Mouse (Mus musculus): ENCODE measurements around the gene Ndufaf1. TPM values are rescaled to one million over a fixed set of nuclear protein-coding genes. Genes with fewer than 3 reads are reported as not detected.
A peak's percentile ranks its signal among the peaks of the same experiment; 100 is the strongest.
"Not testable (repeated sequence)": the region's sequence is repeated elsewhere in the genome, so short reads cannot be mapped to it uniquely, and the experiment has no call there.

The Ndufaf1 gene
- polyA plus RNA-seq, 1 experiment from 2014 or later = 54.5 TPM

GRCm38 (mm10) chr2:119692003-119692701 is 29.5 kb upstream of the Ndufaf1 start:
- ATAC-seq (replicated peaks; ENCODE audit: insufficient number of reproducible peaks, low FRiP score, low TSS enrichment) = no peak
- Histone ChIP-seq H3K9ac (ENCODE audit: low read depth, low read length) (no peak overlapping the region), H3K9me3 (replicated peaks; ENCODE audit: control insufficient read depth, low read length) (no peaks in the 10 kb centered on the region), H3K36me3 (ENCODE audit: control insufficient read depth, insufficient read depth, low read length) (no peaks in the 10 kb centered on the region), H3K4me3 (ENCODE audit: low read depth, low read length) (no peak overlapping the region), H3K4me2 (no peak overlapping the region), H3K27me3 (ENCODE audit: control insufficient read depth, insufficient read depth, low read length) (no peaks in the 10 kb centered on the region), H3K4me1 (ENCODE audit: control insufficient read depth, insufficient read depth, low read length) (0 out of 2 replicates have a peak, but pooled peaks cover 5% of the 10 kb centered on the region), H3K27ac (ENCODE audit: low read depth, low read length) (no peak overlapping the region)
- 78% methylated on average over 9 of the region's 9 CpGs for WGBS (ENCODE audit: insufficient replicate concordance)

DNA sequence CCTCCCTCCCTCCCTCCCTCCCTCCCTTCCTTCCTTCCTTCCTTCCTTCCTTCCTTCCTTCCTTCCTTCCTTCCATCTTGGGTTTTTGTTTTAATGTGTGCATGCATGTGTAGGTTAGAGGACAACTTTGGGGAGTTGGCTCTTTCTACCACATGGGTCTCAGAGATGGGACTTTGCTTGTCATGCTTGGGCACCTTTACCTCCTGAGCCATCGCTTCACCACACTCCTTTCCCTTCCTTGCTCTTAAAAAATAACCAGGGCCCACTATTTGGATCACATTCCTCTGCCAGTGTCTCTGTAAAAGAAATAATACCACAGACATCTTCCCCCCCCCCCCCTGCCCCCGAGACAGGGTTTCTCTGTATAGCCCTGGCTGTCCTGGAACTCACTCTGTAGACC is 21.1 kb upstream of the Ndufaf1 start:
- Histone ChIP-seq H3K27ac (ENCODE audit: low read depth, low read length) (no peak overlapping the region), H3K4me1 (ENCODE audit: control insufficient read depth, insufficient read depth, low read length) (peaks cover 7% of the 10 kb centered on the region; the same call in 1 of the 2 replicates), H3K9me3 (replicated peaks; ENCODE audit: control insufficient read depth, low read length) (no peaks in the 10 kb centered on the region), H3K27me3 (ENCODE audit: control insufficient read depth, insufficient read depth, low read length) (no peaks in the 10 kb centered on the region), H3K4me2 (no peak overlapping the region), H3K4me3 (ENCODE audit: low read depth, low read length) (no peak overlapping the region), H3K9ac (ENCODE audit: low read depth, low read length) (no peak overlapping the region), H3K36me3 (ENCODE audit: control insufficient read depth, insufficient read depth, low read length) (peaks cover 2% of the 10 kb centered on the region; the same call in 1 of the 2 replicates)
- WGBS (ENCODE audit: insufficient replicate concordance) = 78% methylated on average over 2 of the region's 2 CpGs
- ATAC-seq (replicated peaks; ENCODE audit: insufficient number of reproducible peaks, low FRiP score, low TSS enrichment) = no peak

- 7% methylated on average over 5 of the region's 5 CpGs for WGBS (ENCODE audit: insufficient replicate concordance)
- H3K4me2 ChIP-seq = peak overlapping the region; percentile 72
- H3K9ac ChIP-seq (ENCODE audit: low read depth, low read length) = peak overlapping the region; percentile 95
- no peaks in the 10 kb centered on the region for H3K36me3 ChIP-seq (ENCODE audit: control insufficient read depth, insufficient read depth, low read length)
- no peak for ATAC-seq (replicated peaks; ENCODE audit: insufficient number of reproducible peaks, low FRiP score, low TSS enrichment)
- H3K27ac ChIP-seq (ENCODE audit: low read depth, low read length) = no peak overlapping the region
- H3K27me3 ChIP-seq (ENCODE audit: control insufficient read depth, insufficient read depth, low read length) = no peaks in the 10 kb centered on the region
- peak overlapping the region; percentile 98 for H3K4me3 ChIP-seq (ENCODE audit: low read depth, low read length)
- no peaks in the 10 kb centered on the region for H3K9me3 ChIP-seq (replicated peaks; ENCODE audit: control insufficient read depth, low read length)
- H3K4me1 ChIP-seq (ENCODE audit: control insufficient read depth, insufficient read depth, low read length) = peaks cover 6% of the 10 kb centered on the region; the same call in 1 of the 2 replicates
These were observed 13.2 kb upstream of the Ndufaf1 start for GRCm38 (mm10) chr2:119675831-119676230.

- H3K4me2 ChIP-seq = peak overlapping the region; percentile 72
- peak overlapping the region; percentile 98 for H3K4me3 ChIP-seq (ENCODE audit: low read depth, low read length)
- peak; percentile 82 for ATAC-seq (replicated peaks; ENCODE audit: insufficient number of reproducible peaks, low FRiP score, low TSS enrichment)
- no peaks in the 10 kb centered on the region for H3K36me3 ChIP-seq (ENCODE audit: control insufficient read depth, insufficient read depth, low read length)
- H3K9me3 ChIP-seq (replicated peaks; ENCODE audit: control insufficient read depth, low read length) = no peaks in the 10 kb centered on the region
- under 1% methylated on average over 39 of the region's 39 CpGs for WGBS (ENCODE audit: insufficient replicate concordance)
- peaks cover 6% of the 10 kb centered on the region; the same call in 1 of the 2 replicates for H3K4me1 ChIP-seq (ENCODE audit: control insufficient read depth, insufficient read depth, low read length)
- peak overlapping the region; percentile 87 for H3K27ac ChIP-seq (ENCODE audit: low read depth, low read length)
- peak overlapping the region; percentile 95 for H3K9ac ChIP-seq (ENCODE audit: low read depth, low read length)
- no peaks in the 10 kb centered on the region for H3K27me3 ChIP-seq (ENCODE audit: control insufficient read depth, insufficient read depth, low read length)
These were observed 12.7 kb upstream of the Ndufaf1 start for GRCm38 (mm10) chr2:119675215-119675784.

DNA sequence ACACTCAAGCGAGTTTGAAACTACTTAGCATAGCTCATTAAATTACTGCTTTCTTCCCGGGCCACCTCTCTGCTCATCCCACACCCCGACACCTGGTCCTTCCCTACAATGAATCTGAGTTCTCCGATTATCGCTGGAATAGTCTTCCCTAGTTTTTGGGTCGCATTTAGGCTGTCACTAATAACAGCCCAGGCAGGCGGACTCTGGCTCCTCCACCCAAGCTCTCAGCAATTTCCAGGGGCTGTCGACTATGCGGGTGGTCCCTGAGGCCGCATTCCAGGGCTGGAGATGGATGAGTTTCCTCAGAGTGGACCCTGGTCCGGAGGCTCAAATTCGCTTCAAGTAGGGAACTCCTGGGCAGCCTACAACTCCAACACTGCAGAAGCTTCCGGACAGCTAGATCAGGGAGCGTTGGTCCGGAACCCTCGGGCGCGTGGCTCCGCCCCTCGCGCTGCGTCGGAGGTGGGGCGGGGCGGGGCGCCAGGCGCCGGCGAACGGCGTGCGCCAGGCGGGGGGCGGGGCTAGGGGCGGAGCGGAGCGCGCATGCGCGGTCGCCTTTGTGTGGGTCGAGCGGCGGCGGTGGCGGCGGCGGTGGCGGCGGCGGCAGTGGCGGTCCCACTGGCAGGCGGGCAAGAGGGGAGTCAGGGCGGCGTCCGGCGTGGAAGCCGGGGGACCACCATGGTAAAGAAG is 12.0 kb upstream of the Ndufaf1 start, which contains the start of gene Rtf1:
TSS of gene Rtf1 (plus strand) at position 544 of the 690 bp plus-strand sequence.
- H3K4me1 ChIP-seq (ENCODE audit: control insufficient read depth, insufficient read depth, low read length) = peaks cover 6% of the 10 kb centered on the region; the same call in 1 of the 2 replicates
- H3K27me3 ChIP-seq (ENCODE audit: control insufficient read depth, insufficient read depth, low read length) = no peaks in the 10 kb centered on the region
- 0% methylated on average over 52 of the region's 58 CpGs for WGBS (ENCODE audit: insufficient replicate concordance)
- ATAC-seq (replicated peaks; ENCODE audit: insufficient number of reproducible peaks, low FRiP score, low TSS enrichment) = peak; percentile 95
- no peaks in the 10 kb centered on the region for H3K36me3 ChIP-seq (ENCODE audit: control insufficient read depth, insufficient read depth, low read length)
- H3K27ac ChIP-seq (ENCODE audit: low read depth, low read length) = peak within 1 kb of the TSS; percentile 87
- no peaks in the 10 kb centered on the region for H3K9me3 ChIP-seq (replicated peaks; ENCODE audit: control insufficient read depth, low read length)
- peak within 1 kb of the TSS; percentile 72 for H3K4me2 ChIP-seq
- H3K4me3 ChIP-seq (ENCODE audit: low read depth, low read length) = peak within 1 kb of the TSS; percentile 98
- peak within 1 kb of the TSS; percentile 95 for H3K9ac ChIP-seq (ENCODE audit: low read depth, low read length)

GRCm38 (mm10) chr2:119669010-119669409 is 6.4 kb upstream of the Ndufaf1 start:
- WGBS (ENCODE audit: insufficient replicate concordance) = 16% methylated on average over 7 of the region's 7 CpGs
- Histone ChIP-seq H3K4me2 (no peak overlapping the region), H3K4me1 (ENCODE audit: control insufficient read depth, insufficient read depth, low read length) (no peaks in the 10 kb centered on the region), H3K27ac (ENCODE audit: low read depth, low read length) (no peak overlapping the region), H3K9me3 (replicated peaks; ENCODE audit: control insufficient read depth, low read length) (no peaks in the 10 kb centered on the region), H3K36me3 (ENCODE audit: control insufficient read depth, insufficient read depth, low read length) (no peaks in the 10 kb centered on the region), H3K4me3 (ENCODE audit: low read depth, low read length) (no peak overlapping the region), H3K9ac (ENCODE audit: low read depth, low read length) (no peak overlapping the region), H3K27me3 (ENCODE audit: control insufficient read depth, insufficient read depth, low read length) (no peaks in the 10 kb centered on the region)
- ATAC-seq (replicated peaks; ENCODE audit: insufficient number of reproducible peaks, low FRiP score, low TSS enrichment) = no peak

DNA sequence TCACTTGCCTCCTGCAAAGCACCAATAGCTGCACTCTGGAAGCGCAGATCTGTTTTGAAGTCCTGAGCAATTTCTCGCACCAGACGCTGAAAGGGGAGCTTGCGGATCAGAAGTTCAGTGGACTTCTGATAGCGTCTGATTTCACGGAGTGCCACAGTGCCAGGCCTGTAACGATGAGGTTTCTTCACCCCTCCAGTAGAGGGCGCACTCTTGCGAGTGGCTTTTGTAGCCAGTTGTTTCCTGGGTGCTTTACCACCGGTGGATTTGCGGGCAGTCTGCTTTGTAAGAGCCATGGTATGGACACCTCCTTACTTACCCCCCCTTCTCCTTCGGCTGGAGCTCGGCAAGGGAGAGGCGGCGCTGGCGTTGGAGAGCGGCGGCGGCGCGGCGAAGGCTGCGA is 3.1 kb upstream of the Ndufaf1 start:
- 69% methylated on average over 18 of the region's 23 CpGs for WGBS (ENCODE audit: insufficient replicate concordance)
- not testable (repeated sequence) for H3K27me3 ChIP-seq (ENCODE audit: control insufficient read depth, insufficient read depth, low read length); H3K9ac ChIP-seq (ENCODE audit: low read depth, low read length); H3K36me3 ChIP-seq (ENCODE audit: control insufficient read depth, insufficient read depth, low read length); H3K4me3 ChIP-seq (ENCODE audit: low read depth, low read length); H3K4me2 ChIP-seq; H3K27ac ChIP-seq (ENCODE audit: low read depth, low read length); H3K4me1 ChIP-seq (ENCODE audit: control insufficient read depth, insufficient read depth, low read length); H3K9me3 ChIP-seq (replicated peaks; ENCODE audit: control insufficient read depth, low read length); ATAC-seq (replicated peaks; ENCODE audit: insufficient number of reproducible peaks, low FRiP score, low TSS enrichment)

DNA sequence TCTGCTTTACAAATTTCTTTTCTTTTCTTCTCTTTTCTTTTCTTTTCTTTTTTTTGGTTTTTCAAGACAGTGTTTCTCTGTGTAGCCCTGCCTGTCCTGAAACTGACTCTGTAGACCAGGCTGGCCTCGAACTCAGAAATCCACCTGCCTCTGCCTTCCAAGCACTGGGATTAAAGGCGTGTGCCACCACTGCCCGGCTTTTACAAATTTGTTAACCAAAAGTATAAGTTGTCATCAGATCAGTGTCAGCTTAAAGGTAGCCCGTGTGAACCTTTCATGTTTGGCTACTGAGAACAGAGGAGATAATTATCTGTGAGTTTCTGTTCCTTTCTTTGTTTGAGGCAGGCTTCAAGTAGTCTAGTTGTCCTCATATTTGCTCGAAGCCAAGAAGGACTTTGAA is 18.4 kb downstream of the Ndufaf1 start:
- Histone ChIP-seq H3K4me2 (no peak overlapping the region), H3K27ac (ENCODE audit: low read depth, low read length) (no peak overlapping the region), H3K36me3 (ENCODE audit: control insufficient read depth, insufficient read depth, low read length) (peaks cover 38% of the 10 kb centered on the region), H3K4me1 (ENCODE audit: control insufficient read depth, insufficient read depth, low read length) (no peaks in the 10 kb centered on the region), H3K9me3 (replicated peaks; ENCODE audit: control insufficient read depth, low read length) (no peaks in the 10 kb centered on the region), H3K27me3 (ENCODE audit: control insufficient read depth, insufficient read depth, low read length) (no peaks in the 10 kb centered on the region), H3K4me3 (ENCODE audit: low read depth, low read length) (no peak overlapping the region), H3K9ac (ENCODE audit: low read depth, low read length) (no peak overlapping the region)
- 87% methylated on average over 5 of the region's 5 CpGs for WGBS (ENCODE audit: insufficient replicate concordance)
- ATAC-seq (replicated peaks; ENCODE audit: insufficient number of reproducible peaks, low FRiP score, low TSS enrichment) = no peak
